Mouse (Mus musculus): ENCODE data around the gene Plekha7. TPM values are rescaled to one million over a fixed set of nuclear protein-coding genes. Genes with fewer than 3 reads are reported as not detected.
A peak's percentile ranks its signal among the peaks of the same experiment; 100 is the strongest.

Plekha7 gene
- 13.5 and 13.8 TPM in 2 replicates for polyA plus RNA-seq (2012; rRNA removed)

- H3K4me3 ChIP-seq (replicated peaks; ENCODE audit: insufficient read depth, low read depth, low read length), result peak within 1 kb of the TSS; percentile 59
- H3K4me1 ChIP-seq (ENCODE audit: control insufficient read depth, insufficient read depth, low read length), result peaks cover 3% of the 10 kb centered on the region; the same call in 1 of the 2 replicates
- 0 out of 2 replicates have a peak, but pooled peaks cover 2% of the 10 kb centered on the region for H3K27me3 ChIP-seq (ENCODE audit: control insufficient read depth, insufficient read depth, low read length)
- TF ChIP-seq POLR2A (IDR thresholded peaks at IDR 0.05; ENCODE audit: borderline replicate concordance, insufficient read depth, low read length) (no peak), CTCF (IDR thresholded peaks at IDR 0.05; ENCODE audit: borderline replicate concordance, insufficient read depth, low read depth, low read length) (no peak)
- under 1% methylated on average over 65 of the region's 65 CpGs for WGBS
- DNase-seq, result peak; percentile 23 to 46
- no peak within 1 kb of the TSS for H3K27ac ChIP-seq (ENCODE audit: insufficient read depth, low read length)
Observed at GRCm38 (mm10) chr7:116307871-116308631, at the start of gene Plekha7. Gene Plekha7 (minus strand): TSS chr7:116308376.

GRCm38 (mm10) chr7:116336226-116336625 is 28.1 kb upstream of the Plekha7 start:
- no peak overlapping the region for H3K4me3 ChIP-seq (replicated peaks; ENCODE audit: insufficient read depth, low read depth, low read length)
- DNase-seq, result peak; percentile 34 to 47
- no peak overlapping the region for H3K27ac ChIP-seq (ENCODE audit: insufficient read depth, low read length)
- H3K4me1 ChIP-seq (ENCODE audit: control insufficient read depth, insufficient read depth, low read length), result no peaks in the 10 kb centered on the region
- TF ChIP-seq CTCF (IDR thresholded peaks at IDR 0.05; ENCODE audit: borderline replicate concordance, insufficient read depth, low read depth, low read length), result peak; percentile 23; the same call in 1 of the 2 replicates
- no peak for TF ChIP-seq POLR2A (IDR thresholded peaks at IDR 0.05; ENCODE audit: borderline replicate concordance, insufficient read depth, low read length)
- no peaks in the 10 kb centered on the region for H3K27me3 ChIP-seq (ENCODE audit: control insufficient read depth, insufficient read depth, low read length)
- 85% methylated on average over 1 of the region's 1 CpGs for WGBS

GRCm38 (mm10) chr7:116335133-116335532 is 27.0 kb upstream of the Plekha7 start:
- WGBS, result 87% methylated on average over 6 of the region's 6 CpGs
- Histone ChIP-seq H3K4me1 (ENCODE audit: control insufficient read depth, insufficient read depth, low read length) (no peaks in the 10 kb centered on the region), H3K27me3 (ENCODE audit: control insufficient read depth, insufficient read depth, low read length) (no peaks in the 10 kb centered on the region), H3K4me3 (replicated peaks; ENCODE audit: insufficient read depth, low read depth, low read length) (no peak overlapping the region), H3K27ac (ENCODE audit: insufficient read depth, low read length) (no peak overlapping the region)
- TF ChIP-seq CTCF (IDR thresholded peaks at IDR 0.05; ENCODE audit: borderline replicate concordance, insufficient read depth, low read depth, low read length) (no peak), POLR2A (IDR thresholded peaks at IDR 0.05; ENCODE audit: borderline replicate concordance, insufficient read depth, low read length) (no peak)
- DNase-seq, result no peak

GRCm38 (mm10) chr7:116334669-116335038 is 26.5 kb upstream of the Plekha7 start:
- TF ChIP-seq POLR2A (IDR thresholded peaks at IDR 0.05; ENCODE audit: borderline replicate concordance, insufficient read depth, low read length) (no peak), CTCF (IDR thresholded peaks at IDR 0.05; ENCODE audit: borderline replicate concordance, insufficient read depth, low read depth, low read length) (no peak)
- WGBS, result 22% methylated on average over 8 of the region's 8 CpGs
- Histone ChIP-seq H3K27ac (ENCODE audit: insufficient read depth, low read length) (no peak overlapping the region), H3K4me1 (ENCODE audit: control insufficient read depth, insufficient read depth, low read length) (no peaks in the 10 kb centered on the region), H3K4me3 (replicated peaks; ENCODE audit: insufficient read depth, low read depth, low read length) (peak overlapping the region; percentile 99), H3K27me3 (ENCODE audit: control insufficient read depth, insufficient read depth, low read length) (no peaks in the 10 kb centered on the region)
- DNase-seq, result no peak

- under 1% methylated on average over 78 of the region's 78 CpGs for WGBS
- DNase-seq, result peak; percentile 97 to 98
- Histone ChIP-seq H3K4me1 (ENCODE audit: control insufficient read depth, insufficient read depth, low read length) (no peaks in the 10 kb centered on the region), H3K27me3 (ENCODE audit: control insufficient read depth, insufficient read depth, low read length) (no peaks in the 10 kb centered on the region), H3K4me3 (replicated peaks; ENCODE audit: insufficient read depth, low read depth, low read length) (peak within 1 kb of the TSS; percentile 99), H3K27ac (ENCODE audit: insufficient read depth, low read length) (peak within 1 kb of the TSS; percentile 69)
- TF ChIP-seq CTCF (IDR thresholded peaks at IDR 0.05; ENCODE audit: borderline replicate concordance, insufficient read depth, low read depth, low read length) (no peak), POLR2A (IDR thresholded peaks at IDR 0.05; ENCODE audit: borderline replicate concordance, insufficient read depth, low read length) (peak; percentile 94)
Observed at GRCm38 (mm10) chr7:116333713-116334668, 25.8 kb upstream of the Plekha7 start, which contains the start of gene Rps13. Gene Rps13 (minus strand): TSS chr7:116334195.

GRCm38 (mm10) chr7:116331246-116331645 is 23.1 kb upstream of the Plekha7 start:
- Histone ChIP-seq H3K27me3 (ENCODE audit: control insufficient read depth, insufficient read depth, low read length) (no peaks in the 10 kb centered on the region), H3K4me1 (ENCODE audit: control insufficient read depth, insufficient read depth, low read length) (no peaks in the 10 kb centered on the region), H3K4me3 (replicated peaks; ENCODE audit: insufficient read depth, low read depth, low read length) (no peak overlapping the region), H3K27ac (ENCODE audit: insufficient read depth, low read length) (no peak overlapping the region)
- TF ChIP-seq CTCF (IDR thresholded peaks at IDR 0.05; ENCODE audit: borderline replicate concordance, insufficient read depth, low read depth, low read length) (no peak), POLR2A (IDR thresholded peaks at IDR 0.05; ENCODE audit: borderline replicate concordance, insufficient read depth, low read length) (no peak)
- 88% methylated on average over 2 of the region's 2 CpGs for WGBS
- no peak for DNase-seq

GRCm38 (mm10) chr7:116329858-116330257 is 21.7 kb upstream of the Plekha7 start:
- DNase-seq, result no peak
- H3K27me3 ChIP-seq (ENCODE audit: control insufficient read depth, insufficient read depth, low read length), result no peaks in the 10 kb centered on the region
- TF ChIP-seq POLR2A (IDR thresholded peaks at IDR 0.05; ENCODE audit: borderline replicate concordance, insufficient read depth, low read length) (no peak), CTCF (IDR thresholded peaks at IDR 0.05; ENCODE audit: borderline replicate concordance, insufficient read depth, low read depth, low read length) (no peak)
- no peaks in the 10 kb centered on the region for H3K4me1 ChIP-seq (ENCODE audit: control insufficient read depth, insufficient read depth, low read length)
- 87% methylated on average over 4 of the region's 4 CpGs for WGBS
- no peak overlapping the region for H3K4me3 ChIP-seq (replicated peaks; ENCODE audit: insufficient read depth, low read depth, low read length)
- no peak overlapping the region for H3K27ac ChIP-seq (ENCODE audit: insufficient read depth, low read length)
